Mouse (Mus musculus): ENCODE results near the gene Mcm2. TPM values are rescaled to one million over a fixed set of nuclear protein-coding genes. Genes with fewer than 3 reads are reported as not detected.

Gene Mcm2
- polyA plus RNA-seq, 1 experiment = 128 TPM

DNA sequence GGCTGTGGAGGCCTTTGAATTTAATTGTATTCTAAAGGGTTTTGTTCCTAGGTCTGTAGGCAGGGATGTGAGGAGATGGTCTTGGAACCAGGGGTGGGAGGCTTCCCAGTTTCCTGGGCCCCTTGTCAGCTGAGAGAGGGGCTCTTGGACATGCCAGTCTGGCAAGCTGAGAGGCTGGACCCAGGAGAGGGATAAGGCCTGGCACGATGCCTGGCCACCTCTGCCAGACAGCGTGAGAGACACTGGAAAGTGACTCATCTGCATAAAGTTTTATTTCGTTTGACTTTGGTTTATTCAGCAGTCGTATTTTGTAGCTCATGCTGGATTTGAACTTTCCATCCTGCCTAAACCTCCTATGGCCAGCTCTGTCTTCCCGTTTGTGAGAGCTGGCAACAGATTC, 30.0 kb upstream of the Mcm2 start:
- Histone ChIP-seq H3K4me1 (ENCODE audit: control insufficient read depth) (peaks cover 7% of the 10 kb centered on the region), H3K27me3 (ENCODE audit: control insufficient read depth) (0 out of 2 replicates have a peak, but pooled peaks cover 2% of the 10 kb centered on the region), H3K36me3 (ENCODE audit: control insufficient read depth) (no peaks in the 10 kb centered on the region), H3K9me3 (ENCODE audit: control insufficient read depth, low read length) (no peaks in the 10 kb centered on the region), H3K4me3 (replicated peaks) (no peak overlapping the region)
- TF ChIP-seq TAL1 (IDR thresholded peaks at IDR 0.05; ENCODE audit: low read length) (no peak), GATA1 (IDR thresholded peaks at IDR 0.05; ENCODE audit: low read length) (no peak)

DNA sequence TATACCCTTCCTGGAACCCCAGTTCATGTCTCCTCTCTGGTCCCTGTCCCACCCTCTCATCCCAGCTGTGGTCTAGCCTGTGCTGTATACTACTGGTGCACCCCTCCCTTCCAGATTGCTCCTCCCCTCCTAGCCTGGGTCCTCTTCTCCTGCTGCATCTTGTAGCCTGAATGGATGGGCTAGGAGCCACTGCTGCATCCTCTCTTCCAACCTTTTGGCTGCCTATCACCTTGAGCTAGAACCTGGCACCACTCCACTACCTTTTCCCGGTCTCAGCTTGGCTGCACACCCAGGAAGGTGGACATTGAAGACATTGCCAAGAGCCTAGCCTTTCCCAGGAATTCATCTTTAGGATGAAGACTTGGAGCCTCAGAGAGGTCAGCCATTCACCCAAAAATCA, 29.4 kb upstream of the Mcm2 start:
- no peaks in the 10 kb centered on the region for H3K9me3 ChIP-seq (ENCODE audit: control insufficient read depth, low read length)
- H3K4me3 ChIP-seq (replicated peaks) = no peak overlapping the region
- no peaks in the 10 kb centered on the region for H3K36me3 ChIP-seq (ENCODE audit: control insufficient read depth)
- H3K27me3 ChIP-seq (ENCODE audit: control insufficient read depth) = no peaks in the 10 kb centered on the region
- TF ChIP-seq TAL1 (IDR thresholded peaks at IDR 0.05; ENCODE audit: low read length) (no peak), GATA1 (IDR thresholded peaks at IDR 0.05; ENCODE audit: low read length) (no peak)
- H3K4me1 ChIP-seq (ENCODE audit: control insufficient read depth) = peaks cover 7% of the 10 kb centered on the region

DNA sequence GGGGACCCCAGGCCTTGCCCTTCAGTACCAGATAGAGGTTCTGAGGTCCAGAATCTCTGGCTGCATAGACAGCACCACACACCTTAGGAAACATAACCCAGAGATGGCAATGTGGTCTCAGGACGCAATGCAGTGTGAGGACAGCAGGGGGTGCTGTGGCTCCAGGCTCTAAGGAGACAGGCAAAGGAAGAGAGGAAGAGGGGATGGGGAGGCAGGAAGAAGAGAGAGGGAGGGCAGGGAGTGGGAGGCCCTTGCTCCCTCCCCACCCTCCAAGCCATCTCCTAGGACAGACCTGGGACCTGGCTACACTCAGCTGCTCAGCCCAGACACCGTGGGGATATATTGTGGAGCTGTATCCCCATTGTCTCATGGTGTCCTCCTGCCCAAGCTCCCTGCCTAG, 29.0 kb upstream of the Mcm2 start:
- Histone ChIP-seq H3K9me3 (ENCODE audit: control insufficient read depth, low read length) (no peaks in the 10 kb centered on the region), H3K27me3 (ENCODE audit: control insufficient read depth) (no peaks in the 10 kb centered on the region), H3K4me3 (replicated peaks) (no peak overlapping the region), H3K4me1 (ENCODE audit: control insufficient read depth) (peaks cover 7% of the 10 kb centered on the region), H3K36me3 (ENCODE audit: control insufficient read depth) (no peaks in the 10 kb centered on the region)
- TF ChIP-seq TAL1 (IDR thresholded peaks at IDR 0.05; ENCODE audit: low read length) = no peak
- TF ChIP-seq GATA1 (IDR thresholded peaks at IDR 0.05; ENCODE audit: low read length) = no peak

DNA sequence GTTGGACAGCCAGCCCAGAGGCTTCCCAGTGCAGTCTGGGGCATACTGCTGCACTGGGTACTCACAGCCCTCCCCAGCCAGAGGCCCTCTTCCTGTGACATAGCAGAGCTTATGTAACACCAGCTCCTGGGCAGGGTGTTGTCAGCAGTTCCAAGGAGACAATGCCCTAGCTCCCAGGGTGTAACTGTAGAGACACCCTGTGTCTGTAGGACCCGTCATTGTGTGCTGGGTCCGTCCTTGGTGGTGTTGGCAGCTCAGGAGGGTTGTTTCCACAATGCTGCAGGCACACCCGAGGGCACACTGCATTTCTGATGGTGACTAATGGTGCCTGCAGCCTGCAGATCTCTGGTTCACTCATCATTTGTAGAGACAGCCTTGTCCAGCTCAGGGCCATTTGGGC, 28.3 kb upstream of the Mcm2 start:
- Histone ChIP-seq H3K36me3 (ENCODE audit: control insufficient read depth) (no peaks in the 10 kb centered on the region), H3K27me3 (ENCODE audit: control insufficient read depth) (no peaks in the 10 kb centered on the region), H3K9me3 (ENCODE audit: control insufficient read depth, low read length) (no peaks in the 10 kb centered on the region), H3K4me3 (replicated peaks) (no peak overlapping the region), H3K4me1 (ENCODE audit: control insufficient read depth) (peaks cover 7% of the 10 kb centered on the region)
- TF ChIP-seq TAL1 (IDR thresholded peaks at IDR 0.05; ENCODE audit: low read length) = no peak
- TF ChIP-seq GATA1 (IDR thresholded peaks at IDR 0.05; ENCODE audit: low read length) = no peak

DNA sequence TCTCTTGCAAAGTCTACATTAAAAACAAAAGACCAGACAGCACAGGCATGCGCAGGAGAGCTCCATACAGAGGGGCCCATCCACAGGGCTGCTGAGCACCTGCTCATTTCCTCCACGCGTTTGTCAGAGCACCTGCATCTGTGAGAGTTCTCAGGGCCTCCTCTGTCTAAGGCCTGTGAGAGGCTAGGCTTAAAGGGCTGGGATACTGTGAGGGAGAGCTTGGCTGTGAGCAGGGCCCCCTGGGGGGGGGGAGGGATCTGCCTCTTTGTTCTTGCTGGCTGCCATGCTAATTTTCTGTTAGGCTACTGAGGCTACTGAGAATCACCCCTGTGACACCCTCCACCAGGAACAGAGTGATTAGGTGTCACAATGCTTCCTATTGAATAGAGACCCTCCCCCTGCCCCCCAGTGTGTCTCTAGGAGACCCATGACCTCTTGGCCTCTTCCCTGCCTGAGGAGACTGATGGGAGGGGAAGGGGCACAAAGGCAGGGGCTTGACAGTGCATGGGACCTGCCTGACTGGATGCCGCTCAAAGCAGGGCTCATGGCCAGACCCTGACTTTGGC, 27.1 kb upstream of the Mcm2 start:
- TF ChIP-seq GATA1 (IDR thresholded peaks at IDR 0.05; ENCODE audit: low read length) (no peak), TAL1 (IDR thresholded peaks at IDR 0.05; ENCODE audit: low read length) (no peak)
- Histone ChIP-seq H3K4me1 (ENCODE audit: control insufficient read depth) (peaks cover 7% of the 10 kb centered on the region), H3K4me3 (replicated peaks) (no peak overlapping the region), H3K36me3 (ENCODE audit: control insufficient read depth) (no peaks in the 10 kb centered on the region), H3K27me3 (ENCODE audit: control insufficient read depth) (no peaks in the 10 kb centered on the region), H3K9me3 (ENCODE audit: control insufficient read depth, low read length) (no peaks in the 10 kb centered on the region)

DNA sequence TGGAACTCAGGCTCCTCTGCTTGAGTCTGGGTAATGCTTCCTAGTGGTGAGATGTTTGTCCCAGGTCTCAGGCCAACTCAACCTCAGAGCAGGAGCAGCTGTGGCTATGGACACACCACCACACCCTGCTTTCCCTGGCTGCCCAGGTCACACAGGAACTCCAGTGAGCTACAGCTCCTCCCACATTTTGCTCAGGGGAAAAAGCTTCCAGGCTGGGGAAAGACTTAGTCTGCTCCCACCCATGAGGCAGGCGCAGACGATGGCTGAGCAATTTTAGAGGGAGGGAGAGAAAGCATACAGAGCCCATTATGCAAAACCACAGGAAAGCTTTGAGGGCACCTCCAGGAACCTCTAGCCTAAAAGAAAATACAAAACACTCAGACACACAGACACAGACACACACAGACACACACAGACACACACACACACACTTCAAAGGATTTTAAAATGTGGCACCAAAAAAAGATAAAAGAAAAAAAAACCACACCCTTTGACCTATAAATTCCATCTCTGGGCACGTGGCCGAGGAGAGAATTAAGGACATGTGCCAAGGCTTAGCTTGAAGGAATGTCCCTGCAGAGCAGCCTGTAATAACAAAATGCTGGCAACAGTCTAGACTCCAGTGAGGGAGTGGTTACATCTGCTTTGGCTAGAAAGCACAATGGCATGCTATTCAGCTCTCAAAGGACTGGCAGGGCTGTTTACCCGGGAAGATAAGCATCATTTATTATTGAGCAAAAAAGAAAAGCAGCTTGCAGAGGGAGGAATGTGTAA, 26.1 kb upstream of the Mcm2 start:
- TF ChIP-seq GATA1 (IDR thresholded peaks at IDR 0.05; ENCODE audit: low read length) = no peak
- no peak for TF ChIP-seq TAL1 (IDR thresholded peaks at IDR 0.05; ENCODE audit: low read length)
- Histone ChIP-seq H3K27me3 (ENCODE audit: control insufficient read depth) (no peaks in the 10 kb centered on the region), H3K9me3 (ENCODE audit: control insufficient read depth, low read length) (no peaks in the 10 kb centered on the region), H3K4me1 (ENCODE audit: control insufficient read depth) (peaks cover 10% of the 10 kb centered on the region), H3K36me3 (ENCODE audit: control insufficient read depth) (no peaks in the 10 kb centered on the region), H3K4me3 (replicated peaks) (no peak overlapping the region)

DNA sequence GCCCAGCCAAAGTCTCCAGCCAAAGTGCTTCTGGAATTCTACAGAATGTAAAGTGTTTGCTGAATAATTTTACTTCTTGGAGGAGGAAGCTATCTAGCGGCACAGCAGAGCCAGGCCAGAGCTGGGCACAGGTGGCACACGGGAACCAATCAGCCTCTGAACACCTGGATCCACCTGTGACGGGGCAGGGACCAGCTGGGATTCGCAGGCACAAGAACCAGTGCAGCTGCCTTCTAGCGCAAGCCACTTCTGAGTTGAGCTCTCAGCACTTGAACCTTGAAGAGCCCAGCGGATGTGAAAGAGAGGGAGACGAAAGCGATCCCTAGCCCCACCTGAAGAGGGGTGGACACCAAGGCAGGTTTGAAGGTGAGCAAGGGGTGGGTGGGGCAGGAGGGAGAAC, 20.2 kb upstream of the Mcm2 start:
- Histone ChIP-seq H3K4me1 (ENCODE audit: control insufficient read depth) (peaks cover 52% of the 10 kb centered on the region), H3K4me3 (replicated peaks) (no peak overlapping the region), H3K27me3 (ENCODE audit: control insufficient read depth) (peaks cover 4% of the 10 kb centered on the region; the same call in 1 of the 2 replicates), H3K36me3 (ENCODE audit: control insufficient read depth) (peaks cover 21% of the 10 kb centered on the region), H3K9me3 (ENCODE audit: control insufficient read depth, low read length) (peaks cover 6% of the 10 kb centered on the region; the same call in 1 of the 2 replicates)
- TF ChIP-seq GATA1 (IDR thresholded peaks at IDR 0.05; ENCODE audit: low read length) (no peak), TAL1 (IDR thresholded peaks at IDR 0.05; ENCODE audit: low read length) (no peak)

DNA sequence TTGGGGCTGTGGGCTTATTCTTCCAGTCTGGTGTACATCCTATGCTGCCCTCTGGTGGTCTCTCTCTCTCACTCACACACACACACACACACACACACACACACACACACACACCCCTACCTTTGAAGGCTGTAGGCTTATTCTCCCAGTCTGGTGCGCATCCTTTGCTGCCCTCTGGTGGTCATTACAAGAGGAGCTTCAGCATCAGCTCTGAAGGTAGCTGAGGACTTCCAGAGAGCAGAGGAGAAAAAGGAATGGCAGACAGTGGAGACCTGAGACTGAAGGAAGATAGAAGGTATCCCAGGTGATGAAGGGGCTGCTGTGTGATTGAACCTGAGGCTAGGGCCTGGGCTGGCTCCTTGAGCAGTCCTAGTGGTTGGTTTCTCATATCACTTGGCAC, 17.6 kb upstream of the Mcm2 start:
- H3K4me1 ChIP-seq (ENCODE audit: control insufficient read depth) = peaks cover 75% of the 10 kb centered on the region
- H3K36me3 ChIP-seq (ENCODE audit: control insufficient read depth) = peaks cover 47% of the 10 kb centered on the region
- peaks cover 4% of the 10 kb centered on the region; the same call in 1 of the 2 replicates for H3K27me3 ChIP-seq (ENCODE audit: control insufficient read depth)
- H3K4me3 ChIP-seq (replicated peaks) = peak overlapping the region; percentile 62
- TF ChIP-seq TAL1 (IDR thresholded peaks at IDR 0.05; ENCODE audit: low read length) (no peak), GATA1 (IDR thresholded peaks at IDR 0.05; ENCODE audit: low read length) (no peak)
- H3K9me3 ChIP-seq (ENCODE audit: control insufficient read depth, low read length) = peaks cover 6% of the 10 kb centered on the region; the same call in 1 of the 2 replicates

- peaks cover 4% of the 10 kb centered on the region; the same call in 1 of the 2 replicates for H3K27me3 ChIP-seq (ENCODE audit: control insufficient read depth)
- H3K4me1 ChIP-seq (ENCODE audit: control insufficient read depth) = peaks cover 81% of the 10 kb centered on the region
- peaks cover 6% of the 10 kb centered on the region; the same call in 1 of the 2 replicates for H3K9me3 ChIP-seq (ENCODE audit: control insufficient read depth, low read length)
- peak overlapping the region; percentile 62 for H3K4me3 ChIP-seq (replicated peaks)
- peak; percentile 99 for TF ChIP-seq TAL1 (IDR thresholded peaks at IDR 0.05; ENCODE audit: low read length)
- peak; percentile 98 for TF ChIP-seq GATA1 (IDR thresholded peaks at IDR 0.05; ENCODE audit: low read length)
- peaks cover 54% of the 10 kb centered on the region for H3K36me3 ChIP-seq (ENCODE audit: control insufficient read depth)
Measured at GRCm38 (mm10) chr6:88915510-88915909, 16.9 kb upstream of the Mcm2 start.
